ENCODE assay signal across 8 mouse cellular contexts in the genomic region with DNA sequence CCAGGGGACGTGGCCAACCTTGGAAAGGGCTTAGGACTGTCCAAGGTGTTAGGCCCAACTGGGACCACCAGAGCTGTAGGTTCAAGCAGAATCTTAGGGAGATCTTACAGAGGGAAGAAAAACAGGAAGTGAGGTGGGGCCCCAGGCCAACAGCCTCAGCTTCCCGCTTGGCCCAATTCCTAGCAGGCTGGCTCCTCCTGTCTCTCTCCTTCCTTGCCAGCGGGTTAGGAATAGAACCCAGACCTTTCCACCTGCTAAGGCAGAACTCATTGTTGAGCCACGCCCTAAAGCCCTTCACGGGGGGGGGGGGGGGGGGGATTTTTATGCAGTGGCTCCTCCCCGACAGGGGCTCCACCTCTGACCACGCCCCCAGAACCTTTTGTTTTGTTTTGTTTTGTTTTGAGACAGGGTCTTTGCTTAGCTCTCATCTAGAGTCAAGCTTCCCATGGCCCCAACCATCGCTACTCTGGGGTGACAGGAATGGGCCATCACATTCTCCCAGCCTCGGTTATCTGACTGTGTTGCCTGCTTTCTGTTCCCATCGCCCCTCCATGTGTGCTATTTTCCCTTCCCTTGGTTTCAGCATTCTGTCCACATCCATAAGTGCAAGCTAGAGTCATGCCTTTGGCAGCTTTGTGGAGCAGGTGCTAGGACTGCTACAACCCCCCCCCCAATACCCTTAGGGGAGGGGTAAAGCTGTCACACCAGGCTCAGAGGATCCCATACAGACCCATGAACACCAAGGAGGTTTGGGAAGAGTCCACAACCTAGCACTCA. TPM values are rescaled to one million over a fixed set of nuclear protein-coding genes. Genes with fewer than 3 reads are reported as not detected.
A peak's percentile ranks its signal among the peaks of the same experiment; 100 is the strongest.
DNase-seq lines count a peak whose midpoint lies in the region; ATAC-seq lines count a peak whose summit lies in the region.

No protein-coding gene starts in this region.

- ATAC-seq in kidney, embryonic 16.5 days (ENCODE audit: low FRiP score, low TSS enrichment), result no peak
- ATAC-seq in megakaryocyte progenitor cell, adult 5-6 weeks (replicated peaks; ENCODE audit: poor library complexity), result peak; percentile 0

- intact Hi-C loops in left cerebral cortex, postnatal 4 days (cut with DNase I), result no loop called here

- peak overlapping the region; percentile 87 for H3K9ac ChIP-seq in kidney, embryonic 16.5 days (replicated peaks; ENCODE audit: low read length)

- no peaks in the 10 kb centered on the region for H3K27me3 ChIP-seq in forebrain, embryonic 10.5 days (ENCODE audit: poor library complexity, severe bottlenecking)
- no peaks in the 10 kb centered on the region for H3K27me3 ChIP-seq in kidney, embryonic 16.5 days (ENCODE audit: insufficient read depth, low read length)

- peak overlapping the region; percentile 96 for H3K27ac ChIP-seq in forebrain, embryonic 10.5 days
- peak overlapping the region; percentile 99 for H3K27ac ChIP-seq in kidney, embryonic 16.5 days (ENCODE audit: low read length)

- no peaks in the 10 kb centered on the region for H3K9me3 ChIP-seq in forebrain, embryonic 10.5 days
- no peaks in the 10 kb centered on the region for H3K9me3 ChIP-seq in kidney, embryonic 16.5 days (ENCODE audit: low read length)

- WGBS in forebrain, embryonic 10.5 days, result 55% methylated on average over 9 of the region's 10 CpGs
- 45% methylated on average over 10 of the region's 10 CpGs for WGBS in kidney, embryonic 16.5 days

- H3K4me3 ChIP-seq in forebrain, embryonic 10.5 days, result peak overlapping the region; percentile 99
- H3K4me3 ChIP-seq in kidney, embryonic 16.5 days (ENCODE audit: low read length), result 0 out of 2 replicates have a peak overlapping the region, but pooled peaks have one; percentile 81

- peaks cover 12% of the 10 kb centered on the region for H3K36me3 ChIP-seq in forebrain, embryonic 10.5 days (replicated peaks)
- H3K36me3 ChIP-seq in kidney, embryonic 16.5 days (ENCODE audit: insufficient read depth, low read length), result peaks cover 2% of the 10 kb centered on the region; the same call in 1 of the 2 replicates

- H3K4me2 ChIP-seq in kidney, embryonic 16.5 days (replicated peaks; ENCODE audit: low read depth, low read length), result peak overlapping the region; percentile 75

- H3K4me1 ChIP-seq in forebrain, embryonic 10.5 days, result peaks cover 56% of the 10 kb centered on the region
- H3K4me1 ChIP-seq in kidney, embryonic 16.5 days (ENCODE audit: insufficient read depth, low read length), result peaks cover 51% of the 10 kb centered on the region

- DNase-seq in cerebellum, adult 11-12 months, result peak; percentile 49
- DNase-seq in cerebellum, adult 8-10 months, result no peak
- DNase-seq in B cell, adult 2 months, result peak; percentile 50 to 58
- no peak for DNase-seq in forebrain, embryonic 10.5 days (ENCODE audit: extremely low spot score, low spot score)
- DNase-seq in left cerebral cortex, postnatal 4 days, result no peak
- DNase-seq in frontal cortex, postnatal 36 days (ENCODE audit: low spot score in 2 of 2), result no peak

RNA-seq across cellular contexts. Expression of gene Mknk2, which starts 0.9 kb away (rescaled TPM):
- 91.0 and 100 TPM in 2 replicates for polyA plus RNA-seq in forebrain, embryonic 10.5 days (2016; fragmentation: Nextera tagmentation; extraction: Ambion mirVana)
- polyA plus RNA-seq in kidney, embryonic 16.5 days (2015; fragmentation: Nextera tagmentation; extraction: Ambion mirVana), result 71.1 and 108 TPM in 2 replicates
- total RNA-seq in megakaryocyte progenitor cell, adult 5-6 weeks (2015), result 40.1 and 46.2 TPM in 2 replicates
- 32.8 and 44.4 TPM in 2 replicates for total RNA-seq in megakaryocyte progenitor cell, adult 5-6 weeks (2017)
- 10 to 100 TPM; 61.6 to 67.1 TPM for total RNA-seq in left cerebral cortex, postnatal 4 days (2021)

RNA-seq across cellular contexts. Expression of gene Btbd2, which starts 21.9 kb away (rescaled TPM):
- polyA plus RNA-seq in forebrain, embryonic 10.5 days (2016; fragmentation: Nextera tagmentation; extraction: Ambion mirVana), result 71.6 and 78.1 TPM in 2 replicates
- 21.0 and 74.8 TPM in 2 replicates for polyA plus RNA-seq in kidney, embryonic 16.5 days (2015; fragmentation: Nextera tagmentation; extraction: Ambion mirVana)
- total RNA-seq in megakaryocyte progenitor cell, adult 5-6 weeks (2015), result 10.5 and 13.2 TPM in 2 replicates
- 19.9 and 25.7 TPM in 2 replicates for total RNA-seq in megakaryocyte progenitor cell, adult 5-6 weeks (2017)
- total RNA-seq in left cerebral cortex, postnatal 4 days (2021), result 10 to 100 TPM; 80.9 to 83.2 TPM

RNA-seq across cellular contexts. Expression of gene Mob3a, which starts 23.0 kb away (rescaled TPM):
- polyA plus RNA-seq in forebrain, embryonic 10.5 days (2016; fragmentation: Nextera tagmentation; extraction: Ambion mirVana), result 53.9 and 54.7 TPM in 2 replicates
- polyA plus RNA-seq in kidney, embryonic 16.5 days (2015; fragmentation: Nextera tagmentation; extraction: Ambion mirVana), result 43.1 and 43.2 TPM in 2 replicates
- 26.4 and 31.9 TPM in 2 replicates for total RNA-seq in megakaryocyte progenitor cell, adult 5-6 weeks (2015)
- 34.9 and 39.0 TPM in 2 replicates for total RNA-seq in megakaryocyte progenitor cell, adult 5-6 weeks (2017)
- 10 to 100 TPM; 52.0 to 52.1 TPM for total RNA-seq in left cerebral cortex, postnatal 4 days (2021)

RNA-seq across cellular contexts. Expression of gene Izumo4, which starts 23.2 kb away (rescaled TPM):
- polyA plus RNA-seq in forebrain, embryonic 10.5 days (2016; fragmentation: Nextera tagmentation; extraction: Ambion mirVana), result 7.7 and 10.9 TPM in 2 replicates
- polyA plus RNA-seq in kidney, embryonic 16.5 days (2015; fragmentation: Nextera tagmentation; extraction: Ambion mirVana), result 23.3 and 23.8 TPM in 2 replicates
- 7.0 and 13.6 TPM in 2 replicates for total RNA-seq in megakaryocyte progenitor cell, adult 5-6 weeks (2015)
- total RNA-seq in megakaryocyte progenitor cell, adult 5-6 weeks (2017), result 1.7 and 4.3 TPM in 2 replicates
- total RNA-seq in left cerebral cortex, postnatal 4 days (2021), result 10 to 100 TPM; 46.3 to 53.6 TPM

RNA-seq across cellular contexts. Expression of gene Csnk1g2, which starts 56.2 kb away (rescaled TPM):
- polyA plus RNA-seq in forebrain, embryonic 10.5 days (2016; fragmentation: Nextera tagmentation; extraction: Ambion mirVana), result 123 and 133 TPM in 2 replicates
- 30.8 and 93.6 TPM in 2 replicates for polyA plus RNA-seq in kidney, embryonic 16.5 days (2015; fragmentation: Nextera tagmentation; extraction: Ambion mirVana)
- 39.1 and 43.1 TPM in 2 replicates for total RNA-seq in megakaryocyte progenitor cell, adult 5-6 weeks (2015)
- total RNA-seq in megakaryocyte progenitor cell, adult 5-6 weeks (2017), result 127 and 171 TPM in 2 replicates
- 100 to 1,000 TPM; 130 to 138 TPM for total RNA-seq in left cerebral cortex, postnatal 4 days (2021)

Comparison
In these comparisons a context has a peak if more than half of its experiments do, and no peak if none do; other contexts are left out.
1. DNase-seq: peak in cerebellum, adult 11-12 months (single experiment) and B cell, adult 2 months (2 of 2); none in cerebellum, adult 8-10 months (single experiment), forebrain, embryonic 10.5 days (single experiment), left cerebral cortex, postnatal 4 days (single experiment) and frontal cortex, postnatal 36 days (0 of 2).